Mouse (Mus musculus) bone marrow, adult 2 months (tissue): Measurements from ENCODE around the gene Ptpn13.

Source experiments
- CTCF ChIP-seq: fragments of 200-500 bp; IDR thresholded peaks from 2 replicates; pipeline ENCODE4 v1.5.1; 2011; ENCODE audit warnings: low read length, control low read depth; ENCODE audit not compliant: control insufficient read depth, insufficient read depth
- POLR2A ChIP-seq: fragments of 200-500 bp; IDR thresholded peaks from 2 replicates; pipeline ENCODE4 v1.6.1; 2011; ENCODE audit warnings: low read depth, mild to moderate bottlenecking, control low read depth, low read length, borderline replicate concordance; ENCODE audit not compliant: control insufficient read depth

DNA sequence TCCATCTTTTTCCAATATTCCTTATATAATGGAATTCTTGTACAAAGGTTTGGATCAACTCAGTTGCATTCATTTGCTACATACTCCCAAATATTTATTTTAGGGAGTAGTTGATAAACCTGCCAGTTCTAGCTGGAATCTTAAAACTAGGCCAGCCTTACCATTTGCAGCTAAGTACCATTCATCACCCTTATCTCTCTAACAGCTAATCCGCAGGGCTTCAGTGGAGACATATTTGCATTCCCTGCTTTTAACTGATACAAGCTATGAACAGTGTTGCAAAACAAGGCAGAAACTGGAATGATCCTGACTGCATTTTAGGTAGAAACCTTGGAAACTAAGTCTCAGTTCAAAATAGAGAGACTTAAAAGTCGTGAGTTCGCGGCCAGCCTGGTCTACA, 27.6 kb upstream of the Ptpn13 start:
- TF ChIP-seq CTCF (no peak), POLR2A (no peak)
